Mouse (Mus musculus) liver, embryonic 12.5 days (tissue): ENCODE data around the gene Trabd. TPM values are rescaled to one million over a fixed set of nuclear protein-coding genes. Genes with fewer than 3 reads are reported as not detected.

Source experiments
- ATAC-seq: fragments of 200-750 bp; cut with Nextera tagmentation; 2 replicates; pipeline ENCODE4 v1.8.0; 2017; ENCODE audit warnings: moderate number of reproducible peaks, mild to moderate bottlenecking, moderate library complexity
- H3K27ac ChIP-seq: fragments of 300-500 bp; sonication (generic); 2 replicates; pipeline ENCODE4 v1.5.1; 2016; ENCODE audit warnings: mild to moderate bottlenecking
- H3K27me3 ChIP-seq: fragments of 300-500 bp; sonication (generic); replicated peaks from 2 replicates; pipeline ENCODE4 v1.6.1; 2016; ENCODE audit warnings: mild to moderate bottlenecking, moderate library complexity
- H3K36me3 ChIP-seq: fragments of 300-500 bp; sonication (generic); 2 replicates; pipeline ENCODE4 v1.6.1; 2016; ENCODE audit warnings: mild to moderate bottlenecking, moderate library complexity
- H3K4me1 ChIP-seq: fragments of 300-500 bp; sonication (generic); 2 replicates; pipeline ENCODE4 v1.6.1; 2016
- H3K4me2 ChIP-seq: fragments of 300-500 bp; sonication (generic); 2 replicates; pipeline ENCODE4 v1.6.1; 2016; ENCODE audit warnings: mild to moderate bottlenecking, moderate library complexity
- H3K4me3 ChIP-seq: fragments of 300-500 bp; sonication (generic); 2 replicates; pipeline ENCODE4 v1.5.1; 2016; ENCODE audit warnings: mild to moderate bottlenecking, moderate library complexity
- H3K9ac ChIP-seq: fragments of 300-500 bp; sonication (generic); 2 replicates; pipeline ENCODE4 v1.6.1; 2016; ENCODE audit warnings: mild to moderate bottlenecking, moderate library complexity
- H3K9me3 ChIP-seq: fragments of 300-500 bp; sonication (generic); replicated peaks from 2 replicates; pipeline ENCODE4 v1.6.1; 2016; ENCODE audit warnings: mild to moderate bottlenecking, moderate library complexity
- WGBS: fragments of 180-500 bp; shearing (Covaris S2); methylation state at CpG from one replicate; pipeline ENCODE4 v1.1.7; 2016; ENCODE audit not compliant: insufficient replicate concordance; 5-methylcytosine and 5-hydroxymethylcytosine counted together
- polyA plus RNA-seq: library from polyadenylated mRNA; unstranded; fragments of >200 nt; fragmentation: Nextera tagmentation; extraction: Ambion mirVana; gene quantifications from 2 replicates; pipeline ENCODE4 v1.2.1, GENCODE M21; 2016

Gene Trabd
- polyA plus RNA-seq, 1 experiment from 2014 or later, result 22.9 TPM

DNA sequence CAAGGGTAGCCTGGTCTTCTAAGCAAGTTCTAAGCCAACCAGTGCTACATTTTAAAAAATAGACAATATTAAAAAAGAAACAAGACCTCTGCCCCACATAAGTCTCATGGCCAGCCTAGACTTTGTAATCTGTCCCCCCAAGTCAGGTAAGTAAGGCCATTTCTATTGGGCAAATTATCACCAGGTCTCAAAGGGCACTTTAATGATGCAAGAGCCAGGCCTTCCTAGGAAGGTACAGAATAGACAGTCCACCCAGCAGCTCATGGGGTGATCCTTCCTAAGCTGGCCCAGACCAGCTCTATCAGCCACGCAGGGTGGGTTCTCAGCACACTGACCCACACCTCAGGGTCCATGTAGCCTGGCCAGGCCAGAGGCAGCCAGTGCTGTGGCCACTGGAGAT, 9.0 kb downstream of the Trabd start:
- 86% methylated on average over 1 of the region's 1 CpGs for WGBS
- no peak for ATAC-seq
- H3K9ac ChIP-seq, result no peak overlapping the region
- H3K9me3 ChIP-seq, result no peaks in the 10 kb centered on the region
- peaks cover 66% of the 10 kb centered on the region for H3K36me3 ChIP-seq
- H3K4me3 ChIP-seq, result no peak overlapping the region
- H3K4me2 ChIP-seq, result no peak overlapping the region
- peaks cover 11% of the 10 kb centered on the region for H3K4me1 ChIP-seq
- no peaks in the 10 kb centered on the region for H3K27me3 ChIP-seq
- no peak overlapping the region for H3K27ac ChIP-seq

GRCm38 (mm10) chr15:89084826-89085225, 9.9 kb downstream of the Trabd start:
- H3K9me3 ChIP-seq, result no peaks in the 10 kb centered on the region
- no peak overlapping the region for H3K9ac ChIP-seq
- no peak overlapping the region for H3K4me3 ChIP-seq
- H3K4me1 ChIP-seq, result peaks cover 16% of the 10 kb centered on the region
- ATAC-seq, result no peak
- 81% methylated on average over 2 of the region's 2 CpGs for WGBS
- H3K27ac ChIP-seq, result no peak overlapping the region
- no peaks in the 10 kb centered on the region for H3K27me3 ChIP-seq
- H3K4me2 ChIP-seq, result no peak overlapping the region
- H3K36me3 ChIP-seq, result peaks cover 60% of the 10 kb centered on the region

GRCm38 (mm10) chr15:89088607-89089247, 13.8 kb downstream of the Trabd start, which contains the start of gene Selenoo:
TSS of gene Selenoo (plus strand) at chr15:89089084.
- peaks cover 53% of the 10 kb centered on the region for H3K36me3 ChIP-seq
- peak within 1 kb of the TSS; percentile 98 for H3K9ac ChIP-seq
- ATAC-seq, result peak; percentile 94
- H3K9me3 ChIP-seq, result no peaks in the 10 kb centered on the region
- WGBS, result 2% methylated on average over 38 of the region's 38 CpGs
- H3K27me3 ChIP-seq, result no peaks in the 10 kb centered on the region
- H3K27ac ChIP-seq, result peak within 1 kb of the TSS; percentile 83
- peaks cover 25% of the 10 kb centered on the region for H3K4me1 ChIP-seq
- peak within 1 kb of the TSS; percentile 99 for H3K4me3 ChIP-seq
- peak within 1 kb of the TSS; percentile 99 for H3K4me2 ChIP-seq

- no peaks in the 10 kb centered on the region for H3K27me3 ChIP-seq
- H3K4me3 ChIP-seq, result peak overlapping the region; percentile 99
- H3K9me3 ChIP-seq, result no peaks in the 10 kb centered on the region
- peaks cover 25% of the 10 kb centered on the region for H3K4me1 ChIP-seq
- H3K4me2 ChIP-seq, result peak overlapping the region; percentile 99
- 2% methylated on average over 67 of the region's 68 CpGs for WGBS
- peak; percentile 71 for ATAC-seq
- H3K27ac ChIP-seq, result peak overlapping the region; percentile 83
- H3K36me3 ChIP-seq, result peaks cover 53% of the 10 kb centered on the region
- peak overlapping the region; percentile 98 for H3K9ac ChIP-seq
Observed at GRCm38 (mm10) chr15:89089248-89090051, 14.5 kb downstream of the Trabd start.

DNA sequence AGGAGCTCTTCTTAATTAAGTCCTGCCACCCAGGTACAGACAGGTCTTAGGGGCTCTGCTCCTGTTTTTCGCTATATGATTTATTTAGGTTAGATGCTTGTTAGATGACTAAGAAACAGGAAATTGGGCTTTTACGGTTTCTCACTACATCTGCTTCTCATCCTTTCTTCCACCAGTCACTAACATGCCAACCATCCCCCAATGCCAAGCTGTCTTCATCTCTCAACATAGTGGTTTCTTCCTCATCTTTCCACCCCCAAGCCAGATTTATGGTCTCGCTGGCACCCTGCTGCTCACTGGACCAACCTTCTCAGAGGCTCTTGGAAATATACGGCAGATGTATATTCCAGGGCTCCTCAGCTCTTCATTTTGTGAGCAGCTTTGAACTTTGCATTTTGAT, 15.7 kb downstream of the Trabd start:
- Histone ChIP-seq H3K4me2 (peak overlapping the region; percentile 99; the same call in 1 of the 2 replicates), H3K9me3 (no peaks in the 10 kb centered on the region), H3K27me3 (no peaks in the 10 kb centered on the region), H3K36me3 (peaks cover 53% of the 10 kb centered on the region), H3K9ac (no peak overlapping the region), H3K4me1 (peaks cover 25% of the 10 kb centered on the region), H3K4me3 (peak overlapping the region; percentile 99; the same call in 1 of the 2 replicates), H3K27ac (no peak overlapping the region)
- WGBS, result 83% methylated on average over 4 of the region's 4 CpGs
- no peak for ATAC-seq

GRCm38 (mm10) chr15:89092181-89092580, 17.3 kb downstream of the Trabd start:
- Histone ChIP-seq H3K4me3 (no peak overlapping the region), H3K9me3 (no peaks in the 10 kb centered on the region), H3K27ac (no peak overlapping the region), H3K4me1 (peaks cover 25% of the 10 kb centered on the region), H3K9ac (no peak overlapping the region), H3K27me3 (no peaks in the 10 kb centered on the region), H3K4me2 (no peak overlapping the region), H3K36me3 (peaks cover 53% of the 10 kb centered on the region)
- WGBS, result 78% methylated on average over 5 of the region's 5 CpGs
- ATAC-seq, result no peak

DNA sequence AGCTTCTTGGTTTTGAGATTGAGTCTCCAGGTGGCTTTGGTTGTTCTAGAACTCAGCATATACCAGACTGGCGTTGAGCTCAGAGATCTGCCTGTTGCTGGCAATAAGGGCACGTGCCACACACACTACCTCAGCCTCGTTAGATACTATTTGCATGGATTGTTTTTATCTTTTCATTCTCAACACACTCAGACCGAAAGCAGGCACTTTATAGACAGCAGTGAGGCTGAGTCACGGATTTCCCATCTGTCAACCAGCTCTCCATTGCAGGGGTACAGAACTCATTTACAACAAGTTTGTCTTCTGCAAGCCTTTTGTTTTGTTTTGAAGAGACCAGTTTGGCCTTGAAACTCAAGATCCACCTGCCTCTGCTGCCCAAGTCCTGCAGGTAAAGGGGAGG, 22.5 kb downstream of the Trabd start:
- Histone ChIP-seq H3K4me2 (no peak overlapping the region), H3K27me3 (no peaks in the 10 kb centered on the region), H3K27ac (no peak overlapping the region), H3K9ac (no peak overlapping the region), H3K4me1 (no peaks in the 10 kb centered on the region), H3K36me3 (peaks cover 100% of the 10 kb centered on the region), H3K9me3 (no peaks in the 10 kb centered on the region), H3K4me3 (no peak overlapping the region)
- no peak for ATAC-seq
- 80% methylated on average over 5 of the region's 5 CpGs for WGBS

GRCm38 (mm10) chr15:89098616-89099015, 23.7 kb downstream of the Trabd start:
- no peak overlapping the region for H3K27ac ChIP-seq
- no peak overlapping the region for H3K9ac ChIP-seq
- no peak for ATAC-seq
- H3K4me3 ChIP-seq, result no peak overlapping the region
- no peaks in the 10 kb centered on the region for H3K4me1 ChIP-seq
- H3K36me3 ChIP-seq, result peaks cover 100% of the 10 kb centered on the region
- no peaks in the 10 kb centered on the region for H3K27me3 ChIP-seq
- WGBS, result 86% methylated on average over 7 of the region's 7 CpGs
- no peak overlapping the region for H3K4me2 ChIP-seq
- H3K9me3 ChIP-seq, result no peaks in the 10 kb centered on the region

GRCm38 (mm10) chr15:89100823-89101222, 25.9 kb downstream of the Trabd start:
- Histone ChIP-seq H3K9me3 (no peaks in the 10 kb centered on the region), H3K9ac (no peak overlapping the region), H3K4me3 (no peak overlapping the region), H3K4me1 (no peaks in the 10 kb centered on the region), H3K27ac (no peak overlapping the region), H3K4me2 (no peak overlapping the region), H3K27me3 (no peaks in the 10 kb centered on the region), H3K36me3 (peaks cover 100% of the 10 kb centered on the region)
- 90% methylated on average over 12 of the region's 12 CpGs for WGBS
- no peak for ATAC-seq

DNA sequence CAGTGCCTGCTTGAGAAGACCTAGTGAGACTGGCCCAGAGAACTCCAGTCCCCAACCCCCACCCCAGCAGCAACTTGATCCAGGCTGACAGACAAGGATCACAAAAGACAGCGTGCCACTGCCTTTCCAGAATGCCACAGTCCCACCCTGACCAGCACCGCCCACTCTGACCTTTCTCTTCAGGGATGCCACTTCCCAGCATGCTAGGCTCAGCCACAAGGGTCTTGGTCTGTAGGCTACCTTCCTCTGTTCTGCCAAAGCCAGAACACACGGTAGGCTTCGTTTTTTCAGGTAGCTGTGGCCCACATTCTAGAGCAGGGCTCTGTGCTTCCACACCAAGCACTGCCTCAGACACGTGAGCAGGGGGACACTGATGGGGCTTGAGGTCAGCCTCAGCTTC, 27.7 kb downstream of the Trabd start:
- no peak overlapping the region for H3K27ac ChIP-seq
- no peaks in the 10 kb centered on the region for H3K9me3 ChIP-seq
- peaks cover 100% of the 10 kb centered on the region for H3K36me3 ChIP-seq
- no peaks in the 10 kb centered on the region for H3K4me1 ChIP-seq
- no peaks in the 10 kb centered on the region for H3K27me3 ChIP-seq
- no peak overlapping the region for H3K4me3 ChIP-seq
- no peak overlapping the region for H3K9ac ChIP-seq
- no peak overlapping the region for H3K4me2 ChIP-seq
- 72% methylated on average over 5 of the region's 5 CpGs for WGBS
- no peak for ATAC-seq

GRCm38 (mm10) chr15:89103921-89104320, 29.0 kb downstream of the Trabd start:
- Histone ChIP-seq H3K36me3 (peaks cover 100% of the 10 kb centered on the region), H3K9me3 (no peaks in the 10 kb centered on the region), H3K27me3 (no peaks in the 10 kb centered on the region), H3K4me3 (no peak overlapping the region), H3K4me1 (no peaks in the 10 kb centered on the region), H3K27ac (no peak overlapping the region), H3K4me2 (no peak overlapping the region), H3K9ac (no peak overlapping the region)
- 84% methylated on average over 10 of the region's 10 CpGs for WGBS
- ATAC-seq, result no peak

DNA sequence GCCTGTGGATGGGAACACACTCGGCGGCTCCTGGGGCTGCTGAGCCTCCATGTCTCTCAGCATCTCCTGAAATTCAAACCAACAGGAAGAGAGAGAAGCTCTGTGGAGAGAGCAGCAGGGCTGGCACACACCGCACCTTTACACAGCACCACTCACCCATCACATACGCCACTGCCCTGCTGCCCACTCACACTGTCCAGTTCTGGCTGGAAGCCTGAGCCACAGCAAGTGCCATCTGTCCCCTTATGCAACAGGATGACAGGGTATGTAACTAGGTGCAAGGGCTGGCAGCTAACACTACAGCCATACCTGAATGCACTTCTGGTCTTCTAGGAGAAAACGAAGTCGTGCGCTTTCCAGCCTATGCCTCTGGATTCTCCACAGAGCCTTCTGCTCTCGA, 29.5 kb downstream of the Trabd start:
- no peak overlapping the region for H3K9ac ChIP-seq
- H3K9me3 ChIP-seq, result no peaks in the 10 kb centered on the region
- no peak overlapping the region for H3K4me2 ChIP-seq
- H3K27me3 ChIP-seq, result no peaks in the 10 kb centered on the region
- no peaks in the 10 kb centered on the region for H3K4me1 ChIP-seq
- H3K27ac ChIP-seq, result no peak overlapping the region
- 92% methylated on average over 8 of the region's 8 CpGs for WGBS
- ATAC-seq, result no peak
- H3K36me3 ChIP-seq, result peaks cover 100% of the 10 kb centered on the region
- no peak overlapping the region for H3K4me3 ChIP-seq
